Mouse (Mus musculus): ENCODE measurements around the gene Tbc1d16. TPM values are rescaled to one million over a fixed set of nuclear protein-coding genes. Genes with fewer than 3 reads are reported as not detected.
"Not testable (repeated sequence)": the region's sequence is repeated elsewhere in the genome, so short reads cannot be mapped to it uniquely, and the experiment has no call there.

The Tbc1d16 gene
- polyA plus RNA-seq (2015; fragmentation: Nextera tagmentation; extraction: Ambion mirVana), result 16.1 and 19.7 TPM in 2 replicates

- Histone ChIP-seq H3K27ac (peak within 1 kb of the TSS; percentile 75), H3K4me2 (peak within 1 kb of the TSS; percentile 99), H3K36me3 (no peaks in the 10 kb centered on the region), H3K4me1 (replicated peaks) (peaks cover 33% of the 10 kb centered on the region), H3K27me3 (peaks cover 11% of the 10 kb centered on the region), H3K4me3 (peak within 1 kb of the TSS; percentile 86), H3K9me3 (replicated peaks) (no peaks in the 10 kb centered on the region), H3K9ac (peak within 1 kb of the TSS; percentile 90)
- ATAC-seq (replicated peaks; ENCODE audit: insufficient number of reproducible peaks, insufficient read depth, low FRiP score, low read depth), result peak; percentile 89
- under 1% methylated on average over 62 of the region's 66 CpGs for WGBS
Measured at GRCm38 (mm10) chr11:119228091-119228781, at the start of gene Tbc1d16, which contains the start of gene Ccdc40. Tbc1d16 (minus strand) TSS chr11:119228499. Ccdc40 (plus strand) TSS chr11:119228572.

GRCm38 (mm10) chr11:119273186-119273930 lies 45.1 kb upstream of the Tbc1d16 start:
- Histone ChIP-seq H3K27ac (no peak overlapping the region), H3K36me3 (peaks cover 31% of the 10 kb centered on the region), H3K4me3 (no peak overlapping the region), H3K4me1 (replicated peaks) (peaks cover 6% of the 10 kb centered on the region), H3K4me2 (no peak overlapping the region), H3K9me3 (replicated peaks) (no peaks in the 10 kb centered on the region), H3K27me3 (no peaks in the 10 kb centered on the region), H3K9ac (no peak overlapping the region)
- WGBS, result 84% methylated on average over 8 of the region's 8 CpGs
- ATAC-seq (replicated peaks; ENCODE audit: insufficient number of reproducible peaks, insufficient read depth, low FRiP score, low read depth), result no peak; the same call in 1 of the 2 replicates

GRCm38 (mm10) chr11:119272492-119272891 lies 44.2 kb upstream of the Tbc1d16 start:
- H3K4me3 ChIP-seq; H3K27ac ChIP-seq; H3K27me3 ChIP-seq; H3K4me2 ChIP-seq; H3K9ac ChIP-seq; H3K9me3 ChIP-seq (replicated peaks); ATAC-seq (replicated peaks; ENCODE audit: insufficient number of reproducible peaks, insufficient read depth, low FRiP score, low read depth): not testable (repeated sequence)
- WGBS, result 71% methylated on average over 3 of the region's 3 CpGs
- H3K4me1 ChIP-seq (replicated peaks), result peaks cover 13% of the 10 kb centered on the region
- peaks cover 31% of the 10 kb centered on the region for H3K36me3 ChIP-seq

- H3K27me3 ChIP-seq, result no peaks in the 10 kb centered on the region
- H3K4me2 ChIP-seq, result peak overlapping the region; percentile 88
- H3K27ac ChIP-seq, result peak overlapping the region; percentile 50; the same call in 1 of the 2 replicates
- ATAC-seq (replicated peaks; ENCODE audit: insufficient number of reproducible peaks, insufficient read depth, low FRiP score, low read depth), result no peak
- 76% methylated on average over 16 of the region's 16 CpGs for WGBS
- peaks cover 18% of the 10 kb centered on the region for H3K4me1 ChIP-seq (replicated peaks)
- H3K9me3 ChIP-seq (replicated peaks), result no peaks in the 10 kb centered on the region
- H3K4me3 ChIP-seq, result peak overlapping the region; percentile 73
- H3K9ac ChIP-seq, result peak overlapping the region; percentile 78
- H3K36me3 ChIP-seq, result peaks cover 10% of the 10 kb centered on the region; the same call in 1 of the 2 replicates
Measured at GRCm38 (mm10) chr11:119268557-119269195, 40.4 kb upstream of the Tbc1d16 start.

- peaks cover 7% of the 10 kb centered on the region; the same call in 1 of the 2 replicates for H3K36me3 ChIP-seq
- peak; percentile 85 for ATAC-seq (replicated peaks; ENCODE audit: insufficient number of reproducible peaks, insufficient read depth, low FRiP score, low read depth)
- 3% methylated on average over 52 of the region's 52 CpGs for WGBS
- H3K27me3 ChIP-seq, result no peaks in the 10 kb centered on the region
- H3K9me3 ChIP-seq (replicated peaks), result no peaks in the 10 kb centered on the region
- H3K9ac ChIP-seq, result peak within 1 kb of the TSS; percentile 78
- H3K4me1 ChIP-seq (replicated peaks), result peaks cover 18% of the 10 kb centered on the region
- peak within 1 kb of the TSS; percentile 50; the same call in 1 of the 2 replicates for H3K27ac ChIP-seq
- H3K4me3 ChIP-seq, result peak within 1 kb of the TSS; percentile 73
- peak within 1 kb of the TSS; percentile 88 for H3K4me2 ChIP-seq
Measured at GRCm38 (mm10) chr11:119267768-119268556, 39.7 kb upstream of the Tbc1d16 start, which contains the start of gene Gaa. Gaa (plus strand) TSS chr11:119267887.

GRCm38 (mm10) chr11:119267241-119267674 lies 39.0 kb upstream of the Tbc1d16 start:
- no peak overlapping the region for H3K27ac ChIP-seq
- no peaks in the 10 kb centered on the region for H3K9me3 ChIP-seq (replicated peaks)
- peaks cover 4% of the 10 kb centered on the region; the same call in 1 of the 2 replicates for H3K36me3 ChIP-seq
- peaks cover 18% of the 10 kb centered on the region for H3K4me1 ChIP-seq (replicated peaks)
- peak overlapping the region; percentile 88 for H3K4me2 ChIP-seq
- 43% methylated on average over 6 of the region's 6 CpGs for WGBS
- no peak overlapping the region for H3K9ac ChIP-seq
- ATAC-seq (replicated peaks; ENCODE audit: insufficient number of reproducible peaks, insufficient read depth, low FRiP score, low read depth), result no peak
- no peaks in the 10 kb centered on the region for H3K27me3 ChIP-seq
- peak overlapping the region; percentile 73; the same call in 1 of the 2 replicates for H3K4me3 ChIP-seq

- Histone ChIP-seq H3K4me3 (no peak overlapping the region), H3K9ac (no peak overlapping the region), H3K4me1 (replicated peaks) (peaks cover 18% of the 10 kb centered on the region), H3K27ac (no peak overlapping the region), H3K9me3 (replicated peaks) (no peaks in the 10 kb centered on the region), H3K36me3 (peaks cover 3% of the 10 kb centered on the region; the same call in 1 of the 2 replicates), H3K27me3 (no peaks in the 10 kb centered on the region), H3K4me2 (no peak overlapping the region)
- ATAC-seq (replicated peaks; ENCODE audit: insufficient number of reproducible peaks, insufficient read depth, low FRiP score, low read depth), result no peak
- 87% methylated on average over 7 of the region's 7 CpGs for WGBS
Measured at GRCm38 (mm10) chr11:119265811-119266210, 37.5 kb upstream of the Tbc1d16 start.

- no peak for ATAC-seq (replicated peaks; ENCODE audit: insufficient number of reproducible peaks, insufficient read depth, low FRiP score, low read depth)
- 89% methylated on average over 13 of the region's 13 CpGs for WGBS
Measured at GRCm38 (mm10) chr11:119264413-119264812, 36.1 kb upstream of the Tbc1d16 start.

GRCm38 (mm10) chr11:119259977-119260376 lies 31.7 kb upstream of the Tbc1d16 start:
- Histone ChIP-seq H3K9me3 (replicated peaks) (no peaks in the 10 kb centered on the region), H3K36me3 (no peaks in the 10 kb centered on the region), H3K4me1 (replicated peaks) (no peaks in the 10 kb centered on the region; the same call in 1 of the 2 replicates), H3K4me3 (no peak overlapping the region), H3K27me3 (no peaks in the 10 kb centered on the region), H3K9ac (no peak overlapping the region), H3K4me2 (no peak overlapping the region), H3K27ac (no peak overlapping the region)
- ATAC-seq (replicated peaks; ENCODE audit: insufficient number of reproducible peaks, insufficient read depth, low FRiP score, low read depth), result no peak
- WGBS, result 85% methylated on average over 8 of the region's 8 CpGs

More at GRCm38 (mm10) chr11:119264413-119264812, 36.1 kb upstream of the Tbc1d16 start:
- no peak overlapping the region for H3K4me3 ChIP-seq
- no peaks in the 10 kb centered on the region for H3K27me3 ChIP-seq
- H3K4me2 ChIP-seq, result no peak overlapping the region
- no peak overlapping the region for H3K9ac ChIP-seq
- H3K36me3 ChIP-seq, result no peaks in the 10 kb centered on the region
- no peak overlapping the region for H3K27ac ChIP-seq
- H3K9me3 ChIP-seq (replicated peaks), result no peaks in the 10 kb centered on the region
- H3K4me1 ChIP-seq (replicated peaks), result peaks cover 18% of the 10 kb centered on the region

- no peaks in the 10 kb centered on the region; the same call in 1 of the 2 replicates for H3K4me1 ChIP-seq (replicated peaks)
- no peak overlapping the region; the same call in 1 of the 2 replicates for H3K27ac ChIP-seq
- 53% methylated on average over 23 of the region's 23 CpGs for WGBS
- H3K4me2 ChIP-seq, result peak overlapping the region; percentile 55
- ATAC-seq (replicated peaks; ENCODE audit: insufficient number of reproducible peaks, insufficient read depth, low FRiP score, low read depth), result 0 out of 2 replicates have a peak, but pooled peaks have one; percentile 28
- no peaks in the 10 kb centered on the region for H3K36me3 ChIP-seq
- H3K27me3 ChIP-seq, result no peaks in the 10 kb centered on the region
- H3K9me3 ChIP-seq (replicated peaks), result no peaks in the 10 kb centered on the region
- H3K4me3 ChIP-seq, result peak overlapping the region; percentile 32
- H3K9ac ChIP-seq, result no peak overlapping the region
Measured at GRCm38 (mm10) chr11:119258572-119259322, 30.4 kb upstream of the Tbc1d16 start.

All from heart, embryonic 15.5 days (tissue).